Mouse (Mus musculus): Measurements from ENCODE around the gene Zfp668.
"Not testable (repeated sequence)": the region's sequence is repeated elsewhere in the genome, so short reads cannot be mapped to it uniquely, and the experiment has no call there.

Gene Zfp668

GRCm38 (mm10) chr7:127876467-127877348, at the start of gene Zfp668:
Gene Zfp668 (minus strand): TSS chr7:127876828.
- peak; percentile 85 to 86 for DNase-seq (ENCODE audit: low spot score in 2 of 2)

- no peak for DNase-seq (ENCODE audit: low spot score in 2 of 2)
Observed at GRCm38 (mm10) chr7:127926066-127926465, 49.4 kb upstream of the Zfp668 start.

GRCm38 (mm10) chr7:127925252-127925651, 48.6 kb upstream of the Zfp668 start:
- DNase-seq (ENCODE audit: low spot score in 2 of 2), result no peak

- no peak for DNase-seq (ENCODE audit: low spot score in 2 of 2)
Observed at GRCm38 (mm10) chr7:127923714-127924113, 47.1 kb upstream of the Zfp668 start.

DNA sequence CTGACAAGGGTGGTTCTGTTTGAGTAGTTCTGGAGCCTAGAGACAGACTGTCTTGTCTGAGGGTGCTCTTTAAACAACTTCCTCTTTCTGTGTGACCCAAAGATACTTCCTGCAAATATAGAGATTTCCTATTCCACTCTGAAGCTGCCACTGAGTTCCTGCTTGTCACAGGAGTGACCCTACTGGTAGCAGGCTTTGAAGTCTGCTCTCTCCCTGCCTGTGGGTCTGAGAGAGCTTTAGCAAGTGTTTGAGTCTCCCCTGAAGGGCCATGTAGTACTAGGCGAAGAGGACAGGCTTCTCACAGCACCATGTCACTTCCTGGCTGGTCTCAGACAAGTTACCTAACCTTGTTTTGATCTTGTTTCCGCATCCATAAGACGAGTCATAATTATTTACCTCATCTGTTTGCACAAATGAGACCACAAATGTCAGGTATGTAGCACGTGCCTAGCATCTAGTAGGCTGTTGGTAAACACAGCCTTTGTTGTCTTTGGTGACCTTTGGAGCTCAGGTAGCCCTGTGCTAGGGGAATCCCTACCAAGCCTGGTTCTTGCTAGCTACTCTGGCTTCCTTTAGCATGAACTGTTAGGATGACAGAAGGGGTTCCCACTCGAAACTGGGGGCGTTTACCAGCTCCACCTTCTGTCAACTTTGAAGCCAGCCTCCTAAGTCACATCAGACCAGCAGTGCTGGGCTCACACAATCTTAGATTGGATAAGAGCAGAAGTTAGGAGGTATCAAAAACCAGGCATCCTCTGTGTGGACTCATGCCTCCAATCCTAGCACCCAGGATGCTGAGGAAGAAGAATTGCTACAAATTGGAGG, 46.0 kb upstream of the Zfp668 start:
- no peak for DNase-seq (ENCODE audit: low spot score in 2 of 2)

DNA sequence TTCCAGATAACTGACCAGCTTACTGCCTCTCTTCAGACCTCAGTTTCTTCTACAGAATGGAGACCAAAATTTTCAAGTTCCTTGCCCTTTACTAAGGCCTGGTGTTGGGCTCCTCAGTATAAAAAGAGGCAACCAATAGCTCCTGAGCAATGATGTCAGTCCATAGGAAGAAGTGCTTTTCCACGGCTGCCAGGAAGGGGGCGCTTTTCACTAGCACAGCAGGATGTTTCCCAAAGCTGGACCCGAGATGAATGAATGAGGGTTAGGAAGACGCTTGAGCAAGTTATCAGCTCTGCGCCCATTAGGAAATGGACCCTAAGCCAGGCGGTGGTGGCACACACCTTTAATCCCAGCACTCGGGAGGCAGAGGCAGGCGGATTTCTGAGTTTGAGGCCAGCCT, 44.9 kb upstream of the Zfp668 start:
- no peak for DNase-seq (ENCODE audit: low spot score in 2 of 2)

GRCm38 (mm10) chr7:127919290-127919689, 42.7 kb upstream of the Zfp668 start:
- DNase-seq (ENCODE audit: low spot score in 2 of 2), result no peak

- no peak for DNase-seq (ENCODE audit: low spot score in 2 of 2)
Observed at GRCm38 (mm10) chr7:127918203-127918602, 41.6 kb upstream of the Zfp668 start.

GRCm38 (mm10) chr7:127915293-127915692, 38.7 kb upstream of the Zfp668 start:
- DNase-seq (ENCODE audit: low spot score in 2 of 2), result no peak

GRCm38 (mm10) chr7:127912938-127913337, 36.3 kb upstream of the Zfp668 start:
- DNase-seq (ENCODE audit: low spot score in 2 of 2), result no peak

DNA sequence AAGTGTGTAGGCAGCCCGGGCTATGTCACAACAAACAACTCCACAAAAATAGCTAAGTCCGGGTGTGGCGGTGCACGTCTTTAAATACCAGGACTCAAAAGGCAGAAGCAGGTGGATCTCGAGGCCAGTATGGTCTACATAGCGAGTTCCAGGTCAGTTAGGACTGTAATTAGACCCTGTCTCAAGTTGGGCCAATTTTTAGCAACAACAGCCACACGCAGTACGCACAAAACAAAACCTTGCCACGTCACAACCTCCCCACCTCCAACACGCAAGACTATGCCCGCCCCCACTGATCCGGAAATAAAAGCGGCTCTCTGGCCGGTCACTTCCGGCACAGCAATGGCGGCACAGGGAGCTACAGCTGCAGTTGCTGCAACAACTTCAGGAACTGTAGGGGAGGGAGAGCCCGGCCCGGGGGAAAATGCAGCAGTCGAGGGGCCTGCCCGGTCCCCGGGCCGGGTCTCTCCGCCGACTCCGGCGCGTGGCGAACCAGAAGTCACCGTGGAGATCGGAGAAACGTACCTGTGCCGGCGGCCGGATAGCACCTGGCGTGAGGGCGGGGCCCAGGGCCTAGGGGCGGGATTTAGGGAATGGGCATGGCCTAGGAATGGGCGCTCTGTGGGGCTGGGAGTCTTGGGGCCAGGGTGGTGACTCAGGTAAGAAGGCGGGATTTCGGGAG, 35.7 kb upstream of the Zfp668 start, which contains the start of gene Kat8:
TSS of gene Kat8 (plus strand) at position 327 of the 682 bp plus-strand sequence.
- DNase-seq (ENCODE audit: low spot score in 2 of 2), result peak; percentile 76 to 79

GRCm38 (mm10) chr7:127908656-127909055, 32.0 kb upstream of the Zfp668 start:
- DNase-seq (ENCODE audit: low spot score in 2 of 2), result no peak

- DNase-seq (ENCODE audit: low spot score in 2 of 2), result no peak
Observed at GRCm38 (mm10) chr7:127907939-127908338, 31.3 kb upstream of the Zfp668 start.

- DNase-seq (ENCODE audit: low spot score in 2 of 2), result peak; percentile 74 to 80
Observed at GRCm38 (mm10) chr7:127903971-127904796, 27.6 kb upstream of the Zfp668 start, which contains the start of gene Bckdk. Gene Bckdk (plus strand): TSS chr7:127904082.

DNA sequence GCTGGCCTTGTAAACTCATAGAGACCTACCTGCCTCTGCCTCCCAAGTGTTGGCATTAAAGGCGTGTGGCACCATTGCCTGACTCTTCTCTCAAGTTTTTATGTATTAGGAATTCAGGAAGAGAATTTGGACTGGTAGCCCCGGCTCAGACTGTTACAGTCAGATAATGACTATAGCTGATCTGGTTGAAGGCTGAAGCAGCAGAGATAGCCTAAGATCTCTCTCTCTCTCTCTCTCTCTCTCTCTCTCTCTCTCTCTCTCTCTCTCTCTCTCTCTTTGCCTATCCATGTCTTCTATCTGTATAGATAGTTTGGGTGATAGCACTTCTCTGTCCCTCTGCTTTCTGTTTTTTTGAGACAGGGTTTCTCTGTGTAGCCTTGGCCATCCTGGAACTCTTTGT, 25.1 kb upstream of the Zfp668 start:
- DNase-seq (ENCODE audit: low spot score in 2 of 2), result no peak

DNA sequence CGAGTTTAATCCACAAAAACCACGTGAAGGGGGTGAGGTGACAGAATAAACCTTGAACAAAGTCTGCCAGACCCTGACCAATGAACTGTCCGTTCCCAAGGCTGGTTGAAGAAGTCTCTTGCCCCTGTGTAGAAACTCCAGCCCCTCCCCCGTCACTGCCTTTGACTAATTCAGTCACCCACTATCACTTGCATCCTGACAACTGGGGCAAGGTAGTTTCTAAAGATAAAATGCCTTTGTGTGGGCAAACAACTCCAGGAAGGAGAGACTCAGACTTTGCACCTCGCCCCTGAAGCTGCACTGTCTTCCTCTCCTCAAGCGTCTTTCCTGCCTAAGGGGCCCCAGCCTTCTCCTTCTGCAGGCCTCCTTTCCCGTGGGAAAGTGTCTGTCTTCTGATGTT, 23.4 kb upstream of the Zfp668 start:
- no peak for DNase-seq (ENCODE audit: low spot score in 2 of 2)

DNA sequence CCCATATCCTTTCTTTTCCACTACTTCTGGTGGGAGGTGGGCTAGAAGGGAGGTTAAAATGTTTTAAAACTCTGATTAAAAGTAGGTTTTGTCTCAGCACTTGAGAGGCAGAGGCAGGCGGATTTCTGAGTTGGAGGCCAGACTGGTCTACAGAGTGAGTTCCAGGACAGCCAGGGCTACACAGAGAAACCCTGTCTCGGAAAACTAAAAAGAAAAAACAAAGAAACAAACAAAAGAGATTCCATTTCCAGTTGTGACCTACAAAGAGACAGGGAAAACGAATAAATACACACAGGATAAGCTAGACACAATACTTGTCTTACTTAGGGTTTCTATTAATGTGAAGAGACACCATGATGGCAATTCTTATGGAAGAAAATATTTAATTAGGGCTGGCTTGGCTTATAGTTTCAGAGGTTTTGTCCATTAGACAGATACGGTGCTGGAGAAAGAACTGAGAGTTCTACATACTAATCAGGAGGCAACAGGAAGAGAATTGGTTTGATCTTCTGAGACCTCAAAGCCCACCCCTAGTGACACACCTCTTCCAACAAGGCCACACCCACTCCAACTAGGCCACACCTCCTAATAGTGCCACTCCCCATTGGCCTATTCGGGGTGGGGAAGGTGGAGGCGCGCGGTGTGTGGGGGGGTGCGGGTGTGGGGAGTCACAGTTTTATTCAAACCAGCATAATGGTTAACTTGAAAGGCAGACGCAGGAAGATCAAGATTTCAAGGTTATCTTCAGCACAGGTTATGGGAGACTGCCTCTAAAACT, 21.7 kb upstream of the Zfp668 start:
- no peak for DNase-seq (ENCODE audit: low spot score in 2 of 2)

DNA sequence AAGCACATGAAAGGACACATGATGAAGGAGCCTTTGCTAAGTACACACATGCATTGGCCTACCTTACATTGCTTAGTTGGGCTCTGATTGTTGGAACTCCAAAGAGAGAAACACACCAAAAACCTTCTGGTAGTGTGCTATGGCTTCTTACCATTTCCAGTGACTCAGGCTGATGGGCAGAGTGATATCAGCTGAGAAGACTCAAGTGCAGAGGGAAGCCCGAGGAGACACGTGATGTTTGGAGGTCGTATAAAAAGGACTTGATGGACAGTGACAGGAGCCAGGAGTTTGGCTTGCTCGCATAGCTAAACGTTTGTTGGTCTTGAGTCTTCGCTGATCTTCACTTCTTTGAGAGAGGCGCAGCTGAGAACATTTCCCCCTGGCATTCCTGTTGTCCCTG, 20.9 kb upstream of the Zfp668 start:
- DNase-seq (ENCODE audit: low spot score in 2 of 2), result no peak

DNA sequence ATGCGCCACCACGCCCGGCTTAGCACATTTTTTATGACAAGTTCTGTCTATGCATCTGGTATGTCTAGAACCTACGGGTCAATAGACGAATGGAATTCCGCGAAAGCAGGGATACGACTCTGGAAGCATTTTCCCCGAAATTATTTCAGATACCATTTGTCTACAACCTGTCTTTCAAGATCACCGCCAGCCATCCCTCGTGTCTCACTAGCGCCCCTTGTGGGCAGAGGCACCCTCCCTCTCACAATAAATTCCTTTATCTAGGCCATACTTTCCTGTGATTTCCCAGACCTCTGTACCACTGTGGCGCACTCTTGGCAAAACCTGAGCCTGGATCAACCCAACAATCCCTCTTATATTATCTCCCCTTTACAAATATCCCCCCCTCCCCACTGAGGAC, 19.8 kb upstream of the Zfp668 start:
- peak in 1 of 2 experiments; percentile 44 for DNase-seq (ENCODE audit: low spot score in 2 of 2)

- DNase-seq (ENCODE audit: low spot score in 2 of 2), result not testable (repeated sequence)
Observed at GRCm38 (mm10) chr7:127895891-127896290, 19.3 kb upstream of the Zfp668 start.
